Mouse (Mus musculus): ENCODE results near the gene Samhd1. TPM values are rescaled to one million over a fixed set of nuclear protein-coding genes. Genes with fewer than 3 reads are reported as not detected.

The Samhd1 gene
- polyA plus RNA-seq (2015; fragmentation: Illumina TruSeq; extraction: RNeasy Lipid Tissue Mini Kit (QIAGEN cat#74804); ENCODE audit: insufficient read depth, low read depth, low replicate concordance), result 11.8 TPM

GRCm38 (mm10) chr2:157135014-157135413 is at the start of gene Samhd1:
TSS of gene Samhd1 (minus strand) at chr2:157135265.

GRCm38 (mm10) chr2:157086796-157087195 is 48.3 kb downstream of the Samhd1 start, which contains the start of gene Tldc2:
TSS of gene Tldc2 (plus strand) at chr2:157087055.

GRCm38 (mm10) chr2:157078793-157079700 is 56.0 kb downstream of the Samhd1 start, which contains the start of gene Soga1:
TSS of gene Soga1 (minus strand) at chr2:157079254.

Other genes starting within 250 kb of the Samhd1 start
- gene Sla2, start 248.1 kb downstream of the Samhd1 start, polyA plus RNA-seq (2015; fragmentation: Illumina TruSeq; extraction: RNeasy Lipid Tissue Mini Kit (QIAGEN cat#74804); ENCODE audit: insufficient read depth, low read depth, low replicate concordance), result not detected
- 12.7 TPM for gene Ndrg3, start 143.2 kb downstream of the Samhd1 start, polyA plus RNA-seq (2015; fragmentation: Illumina TruSeq; extraction: RNeasy Lipid Tissue Mini Kit (QIAGEN cat#74804); ENCODE audit: insufficient read depth, low read depth, low replicate concordance)
- 0.52 TPM for gene Dsn1, start 128.1 kb downstream of the Samhd1 start, polyA plus RNA-seq (2015; fragmentation: Illumina TruSeq; extraction: RNeasy Lipid Tissue Mini Kit (QIAGEN cat#74804); ENCODE audit: insufficient read depth, low read depth, low replicate concordance)
- gene Soga1, start 56.0 kb downstream of the Samhd1 start, polyA plus RNA-seq (2015; fragmentation: Illumina TruSeq; extraction: RNeasy Lipid Tissue Mini Kit (QIAGEN cat#74804); ENCODE audit: insufficient read depth, low read depth, low replicate concordance), result 2.4 TPM
- gene Tldc2, start 48.2 kb downstream of the Samhd1 start, polyA plus RNA-seq (2015; fragmentation: Illumina TruSeq; extraction: RNeasy Lipid Tissue Mini Kit (QIAGEN cat#74804); ENCODE audit: insufficient read depth, low read depth, low replicate concordance), result not detected
- 1.6 TPM for gene Rbl1, start 69.3 kb upstream of the Samhd1 start, polyA plus RNA-seq (2015; fragmentation: Illumina TruSeq; extraction: RNeasy Lipid Tissue Mini Kit (QIAGEN cat#74804); ENCODE audit: insufficient read depth, low read depth, low replicate concordance)
- gene Rpn2, start 143.8 kb upstream of the Samhd1 start, polyA plus RNA-seq (2015; fragmentation: Illumina TruSeq; extraction: RNeasy Lipid Tissue Mini Kit (QIAGEN cat#74804); ENCODE audit: insufficient read depth, low read depth, low replicate concordance), result 77.6 TPM
- not detected for gene Mroh8, start 144.3 kb upstream of the Samhd1 start, polyA plus RNA-seq (2015; fragmentation: Illumina TruSeq; extraction: RNeasy Lipid Tissue Mini Kit (QIAGEN cat#74804); ENCODE audit: insufficient read depth, low read depth, low replicate concordance)
- gene Ghrh, start 212.2 kb upstream of the Samhd1 start, polyA plus RNA-seq (2015; fragmentation: Illumina TruSeq; extraction: RNeasy Lipid Tissue Mini Kit (QIAGEN cat#74804); ENCODE audit: insufficient read depth, low read depth, low replicate concordance), result not detected
- gene Manbal, start 232.3 kb upstream of the Samhd1 start, polyA plus RNA-seq (2015; fragmentation: Illumina TruSeq; extraction: RNeasy Lipid Tissue Mini Kit (QIAGEN cat#74804); ENCODE audit: insufficient read depth, low read depth, low replicate concordance), result 9.7 TPM